Mouse (Mus musculus): ENCODE measurements around the gene Snu13. TPM values are rescaled to one million over a fixed set of nuclear protein-coding genes. Genes with fewer than 3 reads are reported as not detected.

Snu13 gene
- polyA plus RNA-seq (2015; fragmentation: Nextera tagmentation; extraction: Ambion mirVana): 230 and 245 TPM in 2 replicates

DNA sequence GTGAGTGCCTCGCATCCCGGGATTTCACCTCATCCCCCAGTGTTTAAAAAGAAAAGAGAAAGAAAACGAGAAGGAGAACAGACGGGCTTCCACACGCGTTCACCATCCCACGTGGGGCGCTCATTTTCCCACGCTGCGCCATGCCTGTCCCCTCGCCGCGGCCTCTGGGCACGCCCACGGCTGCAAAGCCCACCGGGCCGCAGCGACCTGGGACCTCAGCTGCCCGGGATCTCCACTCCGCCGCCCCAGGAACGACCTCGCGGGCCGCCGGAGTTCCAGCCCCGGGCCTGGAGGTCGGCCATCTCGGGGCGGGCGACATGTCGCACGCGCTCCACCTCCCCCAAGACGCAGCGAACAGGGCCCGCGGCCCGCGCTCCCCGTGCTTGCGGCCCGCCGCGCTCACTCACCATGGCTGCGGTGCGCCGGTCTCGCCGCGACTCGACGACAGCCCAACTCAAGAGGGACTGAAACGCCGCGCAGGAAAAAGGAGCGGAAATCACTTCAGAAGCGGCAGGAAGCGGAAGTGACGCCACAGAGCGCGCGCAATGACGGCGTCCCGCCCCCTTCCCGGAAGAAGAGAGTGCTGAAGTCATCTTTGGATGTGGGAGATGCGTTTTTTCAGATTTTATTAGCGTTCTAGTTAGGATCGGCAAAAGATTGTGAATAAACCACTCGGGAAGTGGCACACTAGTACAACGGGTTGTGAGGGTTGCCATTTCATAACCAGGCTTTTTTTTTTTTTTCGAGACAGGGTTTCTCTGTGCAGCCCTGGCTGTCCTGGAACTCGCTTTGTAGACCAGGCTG is at the start of gene Snu13:
Snu13 (minus strand) TSS at position 519 of the 804 bp plus-strand sequence.
- WGBS: under 1% methylated on average over 74 of the region's 74 CpGs
- H3K27ac ChIP-seq (replicated peaks): peak within 1 kb of the TSS; percentile 89

DNA sequence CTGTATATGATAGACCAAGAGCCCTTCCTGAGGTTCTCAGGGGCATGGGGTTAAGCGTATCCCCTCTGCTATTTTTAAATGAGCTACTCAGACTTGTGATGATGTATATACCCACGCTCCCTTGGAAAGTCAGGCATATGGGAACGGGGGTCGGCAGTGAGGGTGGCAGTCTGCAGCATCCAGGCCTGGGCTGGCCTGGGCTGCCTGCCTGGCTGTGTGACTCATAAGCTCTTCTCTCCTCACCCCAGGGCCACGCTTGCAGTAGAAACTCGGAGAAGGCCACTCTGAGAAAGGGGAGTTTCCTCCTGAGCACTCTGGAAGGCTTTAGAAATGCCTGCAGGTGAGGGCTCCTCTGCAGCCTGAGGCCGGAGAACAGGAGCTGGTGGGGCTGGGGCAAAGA is 43.7 kb upstream of the Snu13 start:
- Histone ChIP-seq H3K4me3 (no peak overlapping the region), H3K4me1 (replicated peaks) (no peaks in the 10 kb centered on the region), H3K9ac (no peak overlapping the region), H3K36me3 (no peaks in the 10 kb centered on the region), H3K4me2 (no peak overlapping the region), H3K27ac (replicated peaks) (no peak overlapping the region), H3K9me3 (no peaks in the 10 kb centered on the region), H3K27me3 (no peaks in the 10 kb centered on the region)
- no peak for ATAC-seq (ENCODE audit: low read depth)
- 83% methylated on average over 7 of the region's 7 CpGs for WGBS

More for the DNA sequence above, at the start of gene Snu13:
- Histone ChIP-seq H3K4me2 (peak within 1 kb of the TSS; percentile 98), H3K9me3 (no peaks in the 10 kb centered on the region), H3K36me3 (peaks cover 14% of the 10 kb centered on the region), H3K4me1 (replicated peaks) (peaks cover 31% of the 10 kb centered on the region), H3K4me3 (peak within 1 kb of the TSS; percentile 94), H3K27me3 (peaks cover 14% of the 10 kb centered on the region), H3K9ac (peak within 1 kb of the TSS; percentile 96)
- peak; percentile 87 for ATAC-seq (ENCODE audit: low read depth)

DNA sequence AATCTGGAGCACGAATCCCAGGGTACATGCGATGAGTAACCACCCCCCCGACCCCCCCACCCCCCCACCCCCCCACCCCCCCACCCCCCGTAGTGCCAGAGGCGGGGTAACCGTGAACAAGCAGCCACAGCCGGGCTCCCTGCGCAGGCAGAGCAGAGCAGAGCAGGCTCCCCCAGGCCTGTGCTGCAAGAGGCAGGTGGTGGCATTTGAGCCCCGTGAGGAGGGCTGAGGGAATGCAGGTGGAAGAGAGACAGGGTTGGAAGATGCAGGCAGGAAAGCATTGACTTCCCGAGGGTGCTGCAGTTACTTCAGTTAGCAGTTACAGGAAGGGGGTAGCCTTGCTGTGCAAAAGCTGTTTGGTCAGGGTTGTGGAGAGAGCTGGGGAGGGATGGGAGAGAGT is 39.9 kb upstream of the Snu13 start:
- H3K4me2 ChIP-seq: no peak overlapping the region
- ATAC-seq (ENCODE audit: low read depth): no peak

DNA sequence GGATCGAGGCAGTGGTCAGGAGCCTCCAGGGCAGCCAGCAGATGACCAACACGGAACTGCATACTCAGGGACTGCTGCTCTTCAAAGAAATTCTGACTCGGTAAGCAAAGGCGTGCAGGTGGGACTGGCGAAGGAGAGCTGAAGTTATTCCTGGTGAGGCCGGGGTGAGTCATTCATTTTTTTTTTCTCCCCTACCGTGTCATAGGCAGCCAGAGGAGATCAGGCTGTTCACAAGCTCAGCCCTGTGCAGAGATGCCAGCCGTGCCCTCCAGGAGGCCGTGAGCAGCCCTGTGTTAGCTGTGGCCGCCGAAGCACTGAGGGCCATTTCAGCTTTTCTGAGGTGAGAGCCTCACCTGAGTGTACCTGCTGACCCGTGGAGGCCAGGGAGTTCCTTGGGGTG is 38.7 kb upstream of the Snu13 start:
- no peaks in the 10 kb centered on the region for H3K27me3 ChIP-seq
- H3K4me3 ChIP-seq: no peak overlapping the region
- no peak overlapping the region for H3K9ac ChIP-seq
- no peak overlapping the region for H3K4me2 ChIP-seq
- H3K27ac ChIP-seq (replicated peaks): no peak overlapping the region
- no peak for ATAC-seq (ENCODE audit: low read depth)
- H3K4me1 ChIP-seq (replicated peaks): no peaks in the 10 kb centered on the region
- no peaks in the 10 kb centered on the region for H3K36me3 ChIP-seq
- WGBS: 83% methylated on average over 12 of the region's 12 CpGs
- no peaks in the 10 kb centered on the region for H3K9me3 ChIP-seq

More for the DNA sequence above, 39.9 kb upstream of the Snu13 start:
- Histone ChIP-seq H3K4me3 (no peak overlapping the region), H3K9ac (no peak overlapping the region), H3K27ac (replicated peaks) (no peak overlapping the region), H3K27me3 (no peaks in the 10 kb centered on the region), H3K36me3 (no peaks in the 10 kb centered on the region), H3K4me1 (replicated peaks) (no peaks in the 10 kb centered on the region), H3K9me3 (no peaks in the 10 kb centered on the region)
- 10% methylated on average over 10 of the region's 10 CpGs for WGBS

DNA sequence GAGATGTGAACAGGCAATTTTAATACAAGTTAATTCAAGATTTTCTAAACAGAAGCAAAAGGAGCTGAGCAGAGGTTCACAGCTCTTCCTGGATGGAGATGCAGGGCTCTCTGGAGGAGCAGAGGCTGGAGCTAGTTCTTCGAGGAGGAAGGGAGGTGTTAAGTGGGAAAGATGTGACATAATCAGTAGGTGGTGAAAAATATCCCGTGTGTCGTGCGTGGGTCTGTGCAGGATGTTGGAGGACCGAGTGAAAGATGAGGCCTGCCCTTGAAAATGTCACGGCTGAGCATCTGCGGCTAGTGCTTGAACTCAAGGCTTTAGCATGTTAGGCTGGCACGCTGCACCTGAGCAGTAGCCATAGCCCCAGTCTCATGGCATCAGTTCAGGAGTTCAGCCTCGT is 38.2 kb upstream of the Snu13 start:
- H3K9me3 ChIP-seq: no peaks in the 10 kb centered on the region
- H3K36me3 ChIP-seq: no peaks in the 10 kb centered on the region
- no peak overlapping the region for H3K4me2 ChIP-seq
- WGBS: 86% methylated on average over 9 of the region's 9 CpGs
- no peaks in the 10 kb centered on the region for H3K27me3 ChIP-seq
- no peak for ATAC-seq (ENCODE audit: low read depth)
- no peak overlapping the region for H3K9ac ChIP-seq
- H3K4me1 ChIP-seq (replicated peaks): no peaks in the 10 kb centered on the region
- no peak overlapping the region for H3K4me3 ChIP-seq
- no peak overlapping the region for H3K27ac ChIP-seq (replicated peaks)

DNA sequence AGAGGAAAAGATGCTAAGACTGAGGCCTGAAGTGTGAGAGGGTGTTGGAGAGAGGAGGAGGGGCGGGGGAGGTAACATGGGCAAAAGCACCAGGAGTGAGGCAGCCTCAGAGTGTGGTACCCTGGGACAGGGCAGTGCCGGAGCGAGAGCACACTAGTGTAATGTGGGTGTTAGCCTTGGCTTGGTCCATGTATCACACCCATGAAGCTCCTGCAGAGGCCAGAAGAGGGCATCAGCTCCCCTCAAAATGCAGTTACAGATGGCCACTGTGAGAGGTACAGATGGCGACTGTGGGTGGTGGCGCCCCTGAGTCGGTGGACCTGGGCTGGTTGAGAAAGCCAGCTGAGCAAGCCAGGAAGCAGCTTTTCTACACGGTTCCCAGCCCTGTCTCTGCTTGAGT is 33.8 kb upstream of the Snu13 start:
- no peaks in the 10 kb centered on the region for H3K4me1 ChIP-seq (replicated peaks)
- H3K36me3 ChIP-seq: no peaks in the 10 kb centered on the region
- ATAC-seq (ENCODE audit: low read depth): no peak
- H3K27ac ChIP-seq (replicated peaks): no peak overlapping the region
- no peaks in the 10 kb centered on the region for H3K9me3 ChIP-seq
- H3K4me2 ChIP-seq: no peak overlapping the region
- no peak overlapping the region for H3K4me3 ChIP-seq
- no peaks in the 10 kb centered on the region for H3K27me3 ChIP-seq
- WGBS: 28% methylated on average over 7 of the region's 7 CpGs
- H3K9ac ChIP-seq: no peak overlapping the region

DNA sequence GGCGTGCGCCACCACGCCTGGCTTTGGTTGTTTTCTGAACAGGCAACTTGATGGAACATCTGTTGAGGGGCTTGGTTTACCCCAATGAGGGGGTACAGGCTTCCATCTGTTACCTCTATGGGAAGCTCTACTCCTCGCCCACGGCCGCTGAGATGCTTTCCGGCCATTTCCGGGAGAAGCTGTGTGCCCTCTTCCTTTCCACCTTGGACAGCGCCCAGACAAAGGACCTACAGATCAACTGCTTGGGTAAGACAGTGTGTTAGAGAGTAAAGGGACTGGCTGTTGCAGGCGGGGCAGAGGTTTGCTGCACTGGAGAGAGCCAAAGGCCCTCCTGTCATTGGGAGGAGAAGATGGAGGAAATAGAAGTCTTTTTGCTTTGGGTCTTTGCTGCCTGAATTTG is 32.5 kb upstream of the Snu13 start:
- no peak overlapping the region for H3K9ac ChIP-seq
- no peaks in the 10 kb centered on the region for H3K27me3 ChIP-seq
- H3K9me3 ChIP-seq: no peaks in the 10 kb centered on the region
- no peaks in the 10 kb centered on the region for H3K4me1 ChIP-seq (replicated peaks)
- 64% methylated on average over 10 of the region's 10 CpGs for WGBS
- no peaks in the 10 kb centered on the region for H3K36me3 ChIP-seq
- no peak for ATAC-seq (ENCODE audit: low read depth)
- no peak overlapping the region for H3K4me2 ChIP-seq
- no peak overlapping the region for H3K4me3 ChIP-seq
- no peak overlapping the region for H3K27ac ChIP-seq (replicated peaks)

DNA sequence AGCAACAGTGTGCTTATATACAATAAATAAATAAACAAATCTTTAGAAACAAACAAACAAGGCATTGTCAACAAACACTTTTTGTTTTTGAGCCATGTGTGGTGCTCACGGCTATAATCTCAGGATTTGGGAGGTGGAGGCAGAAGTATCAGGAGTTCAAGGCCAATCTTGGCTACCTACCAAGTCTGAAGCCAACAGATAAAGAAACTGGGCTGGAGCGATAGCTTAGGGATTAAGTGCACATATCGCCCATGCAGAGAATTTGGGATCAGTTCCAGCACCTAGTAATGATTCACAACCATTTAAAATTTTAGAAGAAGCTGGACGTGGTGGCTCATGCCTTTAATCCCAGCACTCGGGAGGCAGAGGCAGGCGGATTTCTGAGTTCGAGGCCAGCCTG is 26.1 kb upstream of the Snu13 start:
- WGBS: 94% methylated on average over 7 of the region's 7 CpGs
- ATAC-seq (ENCODE audit: low read depth): no peak
- Histone ChIP-seq H3K27ac (replicated peaks) (no peak overlapping the region), H3K9me3 (no peaks in the 10 kb centered on the region), H3K4me2 (no peak overlapping the region), H3K4me1 (replicated peaks) (0 out of 2 replicates have a peak, but pooled peaks cover 4% of the 10 kb centered on the region), H3K4me3 (no peak overlapping the region), H3K36me3 (no peaks in the 10 kb centered on the region), H3K27me3 (peaks cover 42% of the 10 kb centered on the region), H3K9ac (no peak overlapping the region)

DNA sequence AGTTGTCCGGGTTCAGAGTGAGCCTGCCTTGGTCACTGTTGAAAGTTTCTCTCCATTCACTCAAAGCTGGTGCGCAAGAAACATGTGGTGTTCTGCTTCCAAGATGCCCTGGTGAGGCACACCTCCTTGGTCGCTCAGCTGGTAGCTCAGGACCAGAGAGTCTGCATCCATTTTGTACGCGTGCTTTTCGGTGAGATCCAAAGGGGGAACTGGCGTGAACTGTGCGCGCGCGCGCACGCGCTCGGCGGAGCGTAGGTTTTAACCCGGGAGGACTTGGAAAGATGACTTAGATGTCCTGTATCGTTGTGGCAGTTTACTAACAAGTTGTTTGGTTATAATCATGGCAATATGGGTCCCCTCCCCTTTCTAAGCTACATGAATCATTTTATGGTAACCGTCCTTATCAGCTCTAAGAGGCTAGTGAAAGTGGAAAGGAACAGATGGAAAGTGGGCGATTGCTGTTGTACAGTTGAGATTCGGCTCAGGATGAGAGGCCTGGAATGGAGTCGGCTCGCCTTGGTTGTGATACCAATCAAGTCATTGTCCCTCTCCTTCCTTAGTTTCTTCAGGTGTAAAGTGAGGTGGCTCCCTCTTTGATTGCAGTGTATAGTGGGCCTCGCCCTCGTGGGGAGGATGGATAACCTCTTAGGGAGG is 24.5 kb upstream of the Snu13 start:
- no peak overlapping the region for H3K4me2 ChIP-seq
- 91% methylated on average over 26 of the region's 26 CpGs for WGBS
- 0 out of 2 replicates have a peak, but pooled peaks cover 4% of the 10 kb centered on the region for H3K4me1 ChIP-seq (replicated peaks)
- H3K27ac ChIP-seq (replicated peaks): no peak overlapping the region
- no peaks in the 10 kb centered on the region for H3K9me3 ChIP-seq
- H3K4me3 ChIP-seq: no peak overlapping the region
- H3K9ac ChIP-seq: no peak overlapping the region
- peaks cover 49% of the 10 kb centered on the region for H3K27me3 ChIP-seq
- ATAC-seq (ENCODE audit: low read depth): no peak
- no peaks in the 10 kb centered on the region for H3K36me3 ChIP-seq

DNA sequence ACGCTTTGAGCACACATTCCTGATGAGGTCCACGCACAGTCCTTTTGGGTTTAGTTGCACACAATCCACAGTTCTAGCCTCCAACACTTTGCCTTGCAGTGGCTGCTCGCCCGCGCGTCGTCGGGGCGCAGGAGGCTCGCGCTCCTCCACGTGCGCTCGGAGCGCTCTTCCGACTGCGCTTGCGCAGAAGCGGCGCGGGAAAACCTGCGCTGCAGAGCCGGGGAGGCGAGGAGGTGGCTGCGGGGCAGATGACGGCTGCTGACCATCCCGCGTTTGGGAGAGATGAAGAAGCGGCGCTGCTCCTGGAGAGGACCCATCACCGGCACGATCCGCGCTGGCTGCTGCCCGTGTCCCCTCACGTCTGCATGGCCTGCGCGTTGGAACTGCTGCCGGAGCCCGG is 22.5 kb upstream of the Snu13 start, which contains the start of gene Mei1:
Mei1 (plus strand) TSS at position 99 of the 400 bp plus-strand sequence.
- Histone ChIP-seq H3K9me3 (no peaks in the 10 kb centered on the region), H3K4me1 (replicated peaks) (0 out of 2 replicates have a peak, but pooled peaks cover 4% of the 10 kb centered on the region), H3K27ac (replicated peaks) (no peak within 1 kb of the TSS), H3K4me2 (peak within 1 kb of the TSS; percentile 39), H3K9ac (no peak within 1 kb of the TSS), H3K4me3 (peak within 1 kb of the TSS; percentile 13; the same call in 1 of the 2 replicates), H3K27me3 (peaks cover 55% of the 10 kb centered on the region), H3K36me3 (no peaks in the 10 kb centered on the region)
- ATAC-seq (ENCODE audit: low read depth): no peak
- WGBS: 26% methylated on average over 40 of the region's 40 CpGs

DNA sequence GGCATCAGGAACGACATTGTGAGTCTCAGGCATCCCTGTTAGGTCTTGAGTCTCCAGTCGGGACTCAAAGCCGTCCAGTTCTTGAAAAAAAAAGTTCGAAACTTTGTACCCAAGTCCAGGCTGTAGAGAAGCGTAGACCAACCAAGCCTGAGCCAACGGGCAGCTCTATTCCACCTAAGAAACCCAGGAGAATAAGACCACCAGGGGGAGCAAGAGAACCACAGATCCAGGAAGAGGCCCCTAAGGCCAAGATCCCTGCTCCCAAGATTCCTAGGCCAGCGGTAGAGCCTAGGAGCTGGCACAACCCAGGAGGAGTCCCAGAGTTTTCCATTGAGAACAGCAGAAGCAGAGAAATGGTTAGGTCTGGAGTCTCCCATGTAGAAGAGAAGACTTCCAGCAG is 18.1 kb upstream of the Snu13 start:
- H3K27me3 ChIP-seq: peaks cover 60% of the 10 kb centered on the region
- no peaks in the 10 kb centered on the region for H3K9me3 ChIP-seq
- H3K27ac ChIP-seq (replicated peaks): no peak overlapping the region
- H3K4me3 ChIP-seq: no peak overlapping the region
- H3K9ac ChIP-seq: peak overlapping the region; percentile 17; the same call in 1 of the 2 replicates
- H3K36me3 ChIP-seq: no peaks in the 10 kb centered on the region
- H3K4me1 ChIP-seq (replicated peaks): 0 out of 2 replicates have a peak, but pooled peaks cover 4% of the 10 kb centered on the region
- WGBS: 17% methylated on average over 7 of the region's 7 CpGs
- no peak for ATAC-seq (ENCODE audit: low read depth)
- no peak overlapping the region for H3K4me2 ChIP-seq

DNA sequence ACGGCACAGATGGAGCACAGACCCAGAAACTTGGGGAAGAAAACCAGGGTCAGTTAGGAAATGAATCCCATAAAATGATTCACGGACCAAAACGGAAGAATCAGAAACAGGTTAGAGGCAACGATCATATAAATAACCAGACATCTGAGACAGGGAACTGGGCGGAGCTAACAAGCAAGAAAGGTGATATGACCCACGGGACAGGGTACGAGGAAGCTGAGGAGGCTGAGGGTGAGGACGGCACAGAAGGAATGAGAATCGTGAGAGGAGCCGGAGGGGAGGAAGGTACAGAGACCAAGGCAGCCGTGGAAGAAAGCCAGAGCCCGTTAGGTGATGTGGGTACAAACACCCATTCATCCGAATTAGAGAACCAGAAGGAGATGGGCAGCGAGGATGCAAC is 16.5 kb upstream of the Snu13 start:
- no peak for ATAC-seq (ENCODE audit: low read depth)
- Histone ChIP-seq H3K27ac (replicated peaks) (no peak overlapping the region), H3K9ac (no peak overlapping the region), H3K4me3 (no peak overlapping the region), H3K4me2 (no peak overlapping the region), H3K4me1 (replicated peaks) (no peaks in the 10 kb centered on the region), H3K9me3 (no peaks in the 10 kb centered on the region), H3K27me3 (peaks cover 44% of the 10 kb centered on the region), H3K36me3 (no peaks in the 10 kb centered on the region)
- WGBS: 73% methylated on average over 14 of the region's 14 CpGs
